Mouse (Mus musculus) ES-E14 (cell line): ENCODE measurements around the gene Sufu.

ENCODE experiments used
- HCFC1 ChIP-seq: IDR thresholded peaks from 2 replicates; pipeline ENCODE4 v1.6.1; 2012; ENCODE audit warnings: low read length, inconsistent platforms, borderline replicate concordance; ENCODE audit not compliant: insufficient read depth
- MAFK ChIP-seq: IDR thresholded peaks from 2 replicates; pipeline ENCODE4 v1.6.1; 2014; ENCODE audit warnings: mild to moderate bottlenecking, low read depth, low read length, inconsistent platforms; ENCODE audit not compliant: insufficient read depth
- ZNF384 ChIP-seq: IDR thresholded peaks from 2 replicates; pipeline ENCODE4 v1.6.1; 2012; ENCODE audit warnings: low read depth, low read length, inconsistent platforms

DNA sequence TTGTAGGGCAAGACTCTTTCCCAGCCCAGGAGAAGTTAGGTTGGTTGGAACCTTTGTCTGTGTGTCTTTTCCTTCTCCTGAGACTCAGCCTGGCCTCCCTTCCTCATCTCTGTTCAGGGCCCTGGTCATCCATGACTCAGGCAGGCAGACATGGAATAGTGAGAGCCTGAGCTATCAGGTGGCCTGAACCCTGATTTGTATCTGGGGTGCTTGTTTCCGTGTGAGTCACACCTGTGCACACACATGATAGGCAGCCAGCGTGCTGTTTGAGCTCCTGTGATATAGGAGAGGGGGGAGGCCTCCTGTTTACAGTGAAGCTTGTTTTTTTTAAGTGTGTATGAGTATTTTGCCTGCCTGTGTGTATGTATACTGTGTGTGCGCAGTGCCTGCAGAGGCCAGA, 112.5 kb downstream of the Sufu start:
- TF ChIP-seq ZNF384 = no peak
- TF ChIP-seq MAFK = no peak
- TF ChIP-seq HCFC1 = no peak
